Mouse (Mus musculus): ENCODE data around the gene 3110082I17Rik.

The 3110082I17Rik gene

GRCm38 (mm10) chr5:139460384-139461067 lies at the start of gene 3110082I17Rik:
3110082I17Rik (minus strand) TSS chr5:139460527.
- peak; percentile 99 for DNase-seq

- no peak for DNase-seq
These were observed 45.9 kb upstream of the 3110082I17Rik start for GRCm38 (mm10) chr5:139506207-139506606.

DNA sequence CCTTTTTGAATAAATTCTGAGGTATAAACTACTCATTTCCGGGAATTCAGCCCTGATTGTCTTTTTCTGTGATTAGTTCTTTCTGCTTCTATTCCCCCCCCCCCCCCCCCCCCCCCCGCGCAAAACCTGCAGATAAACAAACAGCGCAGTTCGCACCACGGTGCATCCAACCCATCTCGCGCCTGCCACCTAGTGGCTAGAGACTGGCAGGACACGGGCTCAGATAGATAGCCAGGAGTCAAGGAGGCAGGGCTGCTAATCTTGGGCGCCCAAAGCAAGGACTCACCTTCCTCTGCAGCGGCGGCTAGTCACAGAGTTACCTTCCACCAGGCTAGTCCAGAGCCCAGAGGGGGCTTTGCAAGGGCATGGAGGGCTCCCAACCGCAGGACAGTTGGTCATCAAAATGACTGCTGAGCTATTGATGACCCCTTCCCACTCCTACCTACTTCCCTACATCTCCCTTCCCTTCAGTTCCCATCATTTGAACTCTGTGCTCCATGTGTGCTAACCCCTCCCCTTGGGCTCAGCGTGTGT lies 44.8 kb upstream of the 3110082I17Rik start:
- peak; percentile 54 for DNase-seq

GRCm38 (mm10) chr5:139502281-139502680 lies 42.0 kb upstream of the 3110082I17Rik start:
- DNase-seq, result peak; percentile 17

GRCm38 (mm10) chr5:139498791-139499190 lies 38.5 kb upstream of the 3110082I17Rik start:
- no peak for DNase-seq

DNA sequence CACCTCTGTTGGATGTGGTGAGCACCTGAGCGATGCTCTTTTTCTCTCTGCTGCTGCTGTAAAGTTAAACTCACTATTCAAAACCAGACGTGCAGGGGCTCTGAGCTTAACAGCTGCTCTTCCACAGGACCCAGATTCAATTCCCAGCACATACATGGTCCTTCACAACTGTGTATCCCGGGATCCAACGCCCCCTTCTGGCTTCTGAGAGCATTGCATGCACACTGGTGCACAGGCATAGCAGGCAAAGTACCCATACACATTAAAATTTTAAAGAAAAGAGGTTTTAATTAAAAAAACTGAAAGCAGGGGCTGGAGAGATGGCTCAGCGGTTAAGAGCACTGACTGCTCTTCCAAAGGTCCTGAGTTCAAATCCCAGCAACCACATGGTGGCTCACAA lies 36.6 kb upstream of the 3110082I17Rik start:
- no peak for DNase-seq

DNA sequence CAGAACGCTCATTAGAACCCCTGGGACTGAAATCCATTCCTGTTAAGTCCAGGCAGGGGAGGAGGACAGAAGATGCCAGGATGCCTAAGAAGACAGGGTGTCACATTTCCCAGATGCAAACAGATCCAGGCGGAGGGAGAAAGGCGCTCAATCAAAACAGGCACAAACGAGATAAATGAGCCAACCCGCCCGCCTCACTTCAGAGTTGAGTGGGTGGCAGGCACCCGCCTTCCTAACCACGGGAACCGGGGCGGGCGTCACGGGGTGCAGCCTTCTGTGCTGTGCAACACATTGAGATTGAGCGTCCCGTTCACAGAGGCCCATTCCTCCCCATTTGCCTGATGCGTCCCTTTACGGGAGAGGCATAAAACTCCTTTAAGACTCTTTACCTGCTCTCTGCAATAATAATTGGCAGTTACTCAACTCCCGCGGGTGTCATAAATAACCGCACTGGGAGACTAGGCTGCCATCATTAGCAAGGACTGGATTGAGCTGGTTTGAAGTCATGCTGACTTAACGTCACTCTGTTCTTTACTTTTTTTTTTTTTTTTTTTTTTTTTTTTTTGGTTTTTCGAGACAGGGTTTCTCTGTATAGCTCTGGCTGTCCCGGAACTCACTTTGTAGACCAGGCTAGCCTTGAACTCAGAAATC lies 34.8 kb upstream of the 3110082I17Rik start:
- DNase-seq, result no peak

DNA sequence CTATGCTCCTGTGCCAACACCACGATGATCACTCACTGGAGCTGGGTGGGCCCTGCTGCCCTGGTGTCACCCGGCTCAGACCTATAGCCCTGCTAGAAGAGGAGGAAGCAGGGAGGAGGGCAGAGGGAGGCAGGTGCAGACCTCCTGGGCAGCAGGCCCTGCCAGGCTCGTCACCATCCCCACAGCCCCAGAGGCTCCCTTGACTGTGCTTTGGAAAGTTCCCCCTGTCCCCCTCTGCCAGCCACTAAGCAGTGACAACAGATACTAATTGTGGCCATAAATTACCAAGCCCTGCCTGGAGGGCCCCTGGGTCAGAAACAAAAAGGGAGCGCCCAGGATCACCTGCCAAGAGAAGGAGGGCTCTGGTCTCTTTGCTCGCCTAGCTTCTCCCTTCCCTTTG lies 33.4 kb upstream of the 3110082I17Rik start:
- DNase-seq, result no peak

- no peak for DNase-seq
These were observed 31.0 kb upstream of the 3110082I17Rik start for GRCm38 (mm10) chr5:139491348-139491747.

DNA sequence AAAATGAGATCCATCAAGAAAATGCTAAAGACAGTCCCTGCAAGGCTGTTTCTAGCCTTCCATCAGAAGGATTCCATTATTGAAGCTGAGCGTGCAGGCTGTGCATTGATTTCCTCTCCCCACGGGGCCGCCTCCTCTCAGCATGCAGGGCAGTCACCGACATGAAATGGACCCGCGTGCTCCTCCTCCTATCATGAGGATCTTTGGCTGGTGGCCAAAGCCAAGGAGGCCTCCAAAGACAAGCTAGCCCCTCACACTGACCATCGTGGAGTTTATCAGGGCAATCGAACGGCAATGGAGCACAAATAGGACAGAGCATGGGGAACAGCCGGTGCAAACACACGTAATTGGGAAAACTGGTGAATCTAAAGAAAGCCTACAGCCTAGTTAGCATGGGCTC lies 29.8 kb upstream of the 3110082I17Rik start:
- no peak for DNase-seq

GRCm38 (mm10) chr5:139484185-139484814 lies 24.0 kb upstream of the 3110082I17Rik start, which contains the start of gene Zfand2a:
Zfand2a (minus strand) TSS chr5:139484549.
- DNase-seq, result peak; percentile 99

DNA sequence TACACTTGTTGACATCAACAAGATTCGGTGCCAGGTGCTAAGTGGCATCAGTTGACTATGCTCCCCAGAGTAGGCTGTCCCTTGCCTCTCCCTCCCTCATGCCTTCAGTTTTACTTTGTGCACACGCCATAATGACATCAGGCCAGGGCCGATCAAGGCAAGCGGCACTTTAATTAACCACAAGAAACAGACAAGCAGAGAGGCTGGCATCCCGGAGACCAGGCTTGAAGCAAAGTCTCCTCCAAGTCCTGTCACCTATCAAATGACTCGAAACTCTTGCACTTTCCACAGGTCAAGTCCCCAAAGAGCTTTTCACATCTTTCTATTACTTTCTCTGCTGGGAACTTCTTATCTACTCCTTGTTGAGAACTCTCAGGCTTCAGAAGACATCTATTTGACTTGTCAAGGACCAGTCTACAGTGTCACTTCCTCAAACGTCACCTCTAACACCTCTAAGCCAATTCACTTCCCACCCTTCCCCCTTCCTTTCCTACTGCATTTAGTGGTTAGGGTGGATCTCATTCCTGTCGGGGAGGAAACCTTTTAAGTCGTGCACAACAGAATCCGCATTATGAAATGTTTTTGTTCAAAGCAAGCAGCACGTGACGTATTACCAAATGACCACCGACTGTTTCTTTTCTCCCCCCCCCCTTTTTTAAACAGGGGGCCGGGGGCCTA lies 23.0 kb upstream of the 3110082I17Rik start:
- no peak for DNase-seq

GRCm38 (mm10) chr5:139480406-139480805 lies 20.1 kb upstream of the 3110082I17Rik start:
- no peak for DNase-seq

GRCm38 (mm10) chr5:139479088-139479487 lies 18.8 kb upstream of the 3110082I17Rik start:
- no peak for DNase-seq

DNA sequence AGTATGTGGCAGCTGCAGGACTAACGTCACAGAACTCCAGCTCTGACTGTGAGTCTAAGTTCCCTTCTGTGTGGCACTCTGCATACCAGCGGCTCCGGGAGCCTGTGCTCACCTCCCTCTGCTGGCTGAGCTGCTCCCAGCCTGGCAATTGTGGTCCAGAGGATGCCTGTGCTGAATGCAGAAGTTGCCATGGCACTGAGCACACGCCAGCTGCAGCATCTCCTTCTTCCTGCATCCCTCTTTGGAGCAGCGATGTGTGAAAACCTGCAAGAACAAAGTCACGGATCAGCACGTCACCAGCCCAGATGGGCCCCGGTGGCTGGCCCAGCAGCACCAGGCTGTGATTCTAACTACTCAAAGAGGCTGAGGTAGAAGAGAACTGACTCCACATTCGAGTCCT lies 14.4 kb upstream of the 3110082I17Rik start:
- peak; percentile 30 for DNase-seq

- no peak for DNase-seq
These were observed 7.7 kb upstream of the 3110082I17Rik start for GRCm38 (mm10) chr5:139467998-139468397.

GRCm38 (mm10) chr5:139466801-139467200 lies 6.5 kb upstream of the 3110082I17Rik start:
- no peak for DNase-seq

- DNase-seq, result no peak
These were observed 6.0 kb upstream of the 3110082I17Rik start for GRCm38 (mm10) chr5:139466373-139466772.

- DNase-seq, result no peak
These were observed 4.5 kb upstream of the 3110082I17Rik start for GRCm38 (mm10) chr5:139464874-139465273.

GRCm38 (mm10) chr5:139459938-139460337 lies 389 bp downstream of the 3110082I17Rik start:
- DNase-seq, result no peak

DNA sequence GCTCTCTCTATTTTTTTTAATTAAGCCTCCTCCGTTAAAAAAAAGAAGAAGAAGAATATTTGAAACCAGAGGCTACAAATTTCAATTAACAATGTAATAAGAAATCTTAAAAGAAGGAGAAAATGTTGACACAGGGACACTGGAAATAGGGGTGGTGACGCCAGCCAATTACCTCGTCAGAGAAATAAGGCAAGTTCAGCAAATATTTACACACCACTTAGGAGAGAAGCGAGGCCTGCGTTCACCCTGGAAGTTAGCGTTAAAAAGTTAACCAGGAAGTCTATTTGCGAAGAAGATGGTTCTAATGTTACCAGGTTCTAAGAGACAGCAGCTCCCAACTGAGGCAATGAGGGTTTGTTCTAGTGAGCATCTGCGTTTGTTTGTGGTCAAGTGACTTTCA lies 3.1 kb downstream of the 3110082I17Rik start:
- no peak for DNase-seq

GRCm38 (mm10) chr5:139455166-139455565 lies 5.2 kb downstream of the 3110082I17Rik start:
- DNase-seq, result no peak

- no peak for DNase-seq
These were observed 7.3 kb downstream of the 3110082I17Rik start for GRCm38 (mm10) chr5:139453031-139453430.

Data from right cerebral cortex, postnatal 25 days (tissue).